Comparison of ENCODE assay signal across 8 mouse cellular contexts in the genomic region with DNA sequence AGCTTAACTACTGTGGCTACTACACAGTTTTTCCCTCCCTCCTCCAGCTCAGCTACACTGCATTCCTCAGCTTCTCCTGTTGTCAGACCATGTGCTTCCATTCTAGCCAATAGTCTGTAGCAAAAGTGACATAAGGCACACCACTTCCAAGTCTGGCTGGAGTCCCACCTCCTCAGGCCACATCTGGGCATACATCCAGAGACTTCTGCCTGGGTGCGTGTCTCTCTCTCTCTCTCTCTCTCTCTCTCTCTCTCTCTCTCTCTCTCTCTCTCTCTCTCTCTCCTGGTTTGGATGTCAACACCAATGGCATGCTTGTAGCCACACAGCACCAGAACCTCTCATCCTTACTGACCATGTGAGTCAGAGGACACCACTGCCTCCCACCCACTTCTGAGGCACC. TPM values are rescaled to one million over a fixed set of nuclear protein-coding genes. Genes with fewer than 3 reads are reported as not detected.
DNase-seq lines count a peak whose midpoint lies in the region; ATAC-seq and TF ChIP-seq lines count a peak whose summit lies in the region.

No protein-coding gene starts in this region.

- no peak overlapping the region for H3K9ac ChIP-seq in lung, embryonic 14.5 days
- H3K9ac ChIP-seq in stomach, embryonic 14.5 days (replicated peaks; ENCODE audit: low read depth, low read length), result no peak overlapping the region

- peak; percentile 100 for ATAC-seq in lung, embryonic 14.5 days (ENCODE audit: insufficient read depth)
- ATAC-seq in stomach, embryonic 14.5 days (ENCODE audit: insufficient number of reproducible peaks, insufficient read depth, low FRiP score, low read depth), result peak; percentile 85

- H3K27ac ChIP-seq in lung, embryonic 14.5 days (ENCODE audit: low read depth), result peak overlapping the region; percentile 70; the same call in 1 of the 2 replicates
- no peak overlapping the region for H3K27ac ChIP-seq in stomach, embryonic 14.5 days (ENCODE audit: low read length)

- H3K36me3 ChIP-seq in lung, embryonic 14.5 days (ENCODE audit: insufficient read depth), result no peaks in the 10 kb centered on the region
- H3K36me3 ChIP-seq in stomach, embryonic 14.5 days (ENCODE audit: control insufficient read depth, insufficient read depth, low read length), result no peaks in the 10 kb centered on the region

- no peak for TF ChIP-seq CTCF in lung, embryonic 14.5 days (IDR thresholded peaks at IDR 0.05; ENCODE audit: low read depth)

- no peaks in the 10 kb centered on the region for H3K27me3 ChIP-seq in lung, embryonic 14.5 days (ENCODE audit: insufficient read depth, low read length)
- no peaks in the 10 kb centered on the region for H3K27me3 ChIP-seq in stomach, embryonic 14.5 days (ENCODE audit: control insufficient read depth, insufficient read depth, low read length)

- no peaks in the 10 kb centered on the region for H3K9me3 ChIP-seq in lung, embryonic 14.5 days (ENCODE audit: low read depth, low read length)
- no peaks in the 10 kb centered on the region; the same call in 1 of the 2 replicates for H3K9me3 ChIP-seq in stomach, embryonic 14.5 days (ENCODE audit: control insufficient read depth, low read depth, low read length)

- H3K4me1 ChIP-seq in lung, embryonic 14.5 days (ENCODE audit: insufficient read depth), result no peaks in the 10 kb centered on the region
- no peaks in the 10 kb centered on the region for H3K4me1 ChIP-seq in stomach, embryonic 14.5 days (ENCODE audit: control insufficient read depth, insufficient read depth, low read length)

- DNase-seq in adrenal gland, adult 2 months, result peak; percentile 40
- no peak for DNase-seq in adrenal gland, adult 18-20 months (ENCODE audit: low spot score in 2 of 2)
- peak; percentile 95 for DNase-seq in lung, embryonic 14.5 days
- no peak for DNase-seq in lung, adult 18-20 months
- peak; percentile 88 to 91 for DNase-seq in heart, postnatal 10 days
- DNase-seq in neural tube, embryonic 10.5 days (ENCODE audit: extremely low spot score, low spot score), result no peak
- no peak for DNase-seq in frontal cortex, postnatal 25 days (ENCODE audit: low spot score in 2 of 2)

- 31% methylated on average over 1 of the region's 1 CpGs for WGBS in lung, embryonic 14.5 days
- 42% methylated on average over 1 of the region's 1 CpGs for WGBS in stomach, embryonic 14.5 days

- no peak overlapping the region for H3K4me3 ChIP-seq in lung, embryonic 14.5 days (ENCODE audit: low read depth, low read length)
- no peak overlapping the region for H3K4me3 ChIP-seq in stomach, embryonic 14.5 days (ENCODE audit: low read depth, low read length)

- H3K4me2 ChIP-seq in lung, embryonic 14.5 days, result no peak overlapping the region
- no peak overlapping the region for H3K4me2 ChIP-seq in stomach, embryonic 14.5 days (replicated peaks; ENCODE audit: low read depth, low read length)

- intact Hi-C loops in heart, postnatal 10 days (cut with DNase I), result no loop called here

RNA-seq across cellular contexts. Expression of gene Cdyl, which starts 55.6 kb away (rescaled TPM):
- total RNA-seq in adrenal gland, adult 2 months (2021), result 10 to 100 TPM; 24.2 to 27.4 TPM
- polyA plus RNA-seq in adrenal gland, adult 2 months (2012; rRNA removed), result 6.7 and 10.5 TPM in 2 replicates
- 10 to 100 TPM; 14.2 to 16.6 TPM for total RNA-seq in adrenal gland, adult 18-20 months (2021)
- polyA plus RNA-seq in lung, embryonic 14.5 days (2014; fragmentation: Nextera tagmentation; extraction: Ambion mirVana), result 24.1 and 25.1 TPM in 2 replicates
- 10 to 100 TPM; 15.3 to 15.7 TPM for total RNA-seq in heart, postnatal 10 days (2021)
- 11.4 and 13.3 TPM in 2 replicates for polyA plus RNA-seq in stomach, embryonic 14.5 days (2014; fragmentation: Nextera tagmentation; extraction: Ambion mirVana)

Comparison
In these comparisons a context has a peak if more than half of its experiments do, and no peak if none do; other contexts are left out.
1. DNase-seq: peak in adrenal gland, adult 2 months (single experiment), lung, embryonic 14.5 days (single experiment) and heart, postnatal 10 days (2 of 2); none in adrenal gland, adult 18-20 months (0 of 2), lung, adult 18-20 months (0 of 2), neural tube, embryonic 10.5 days (single experiment) and frontal cortex, postnatal 25 days (0 of 2).